ENCODE assay signal across 18 mouse cellular contexts in the genomic region with DNA sequence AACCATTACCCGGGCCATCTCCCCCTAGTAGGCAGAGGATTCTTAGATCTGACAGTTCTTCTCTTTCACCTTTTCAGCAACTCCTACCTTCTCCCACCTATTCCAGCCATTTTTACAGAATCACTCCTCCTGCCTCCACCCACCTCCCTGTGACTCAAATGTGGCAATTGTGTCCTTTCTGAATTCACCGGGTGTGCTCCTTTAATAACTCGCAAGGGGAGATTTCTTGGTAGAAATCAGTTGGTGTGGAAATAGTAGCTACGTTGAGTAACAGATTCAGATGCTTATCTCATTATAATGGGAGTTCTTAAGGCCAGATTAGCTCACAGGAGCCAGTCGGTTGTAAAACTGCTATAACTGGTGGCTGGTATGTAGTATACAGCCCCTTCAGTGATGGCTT.
DNase-seq lines count a peak whose midpoint lies in the region.
"Had no signal": no experiment of that assay in that cellular context is flagged by ENCODE, and none has a peak within 500 bp of the region (broad histone marks: within the 10 kb centered on the region; RNA-seq: fewer than 3 reads in every experiment).

No protein-coding gene starts in this region.

- DNase-seq in left cerebral cortex, adult 18-20 months (ENCODE audit: low spot score in 2 of 2), result peak; percentile 4 to 10
- DNase-seq in left cerebral cortex, adult 11 months (ENCODE audit: low spot score), result no peak
- DNase-seq in right cerebral cortex, adult 18-20 months, result peak; percentile 50
- DNase-seq in right cerebral cortex, postnatal 14 days, result no peak
- DNase-seq in brain, adult 2 months (ENCODE audit: low read depth, low spot score), result peak; percentile 66
- peak; percentile 66 for DNase-seq in induced T-regulatory cell, adult 2 months (ENCODE audit: low read depth)
- no peak for DNase-seq in layer of hippocampus, adult 9-11 months
- DNase-seq in kidney, postnatal 4 days, result no peak
- DNase-seq: adrenal gland, postnatal 10 days; B cell, adult 2 months; cerebellum, adult 11 months; cerebellum, adult 9-11 months; embryo, embryonic 11 days; kidney, adult 9 months; kidney, postnatal 25 days; layer of hippocampus, postnatal 36 days; lung, postnatal 4 days; thymus, postnatal 4 days had no signal

Comparison
In these comparisons a context has a peak if more than half of its experiments do, and no peak if none do; other contexts are left out.
1. DNase-seq: peak in left cerebral cortex, adult 18-20 months (2 of 2), right cerebral cortex, adult 18-20 months (single experiment), brain, adult 2 months (single experiment) and induced T-regulatory cell, adult 2 months (single experiment); none in left cerebral cortex, adult 11 months (single experiment), right cerebral cortex, postnatal 14 days (single experiment), layer of hippocampus, adult 9-11 months (single experiment) and kidney, postnatal 4 days (0 of 2).